Mouse (Mus musculus) small intestine, adult 2 months (tissue): ENCODE measurements around the gene Znhit2.

Source experiments
- CTCF ChIP-seq: fragments of 200-500 bp; IDR thresholded peaks from 2 replicates; pipeline ENCODE4 v1.5.1; 2012; ENCODE audit warnings: low read depth, mild to moderate bottlenecking, control low read depth, inconsistent platforms, low read length, moderate library complexity, mixed read lengths; ENCODE audit not compliant: insufficient replicate concordance, insufficient read length; ENCODE audit errors: extremely low read depth
- POLR2A ChIP-seq: fragments of 200-500 bp; IDR thresholded peaks from 2 replicates; pipeline ENCODE4 v1.6.1; 2012; ENCODE audit warnings: low read depth, mild to moderate bottlenecking, control low read depth, inconsistent platforms, low read length, moderate library complexity

- no peak for TF ChIP-seq POLR2A
- TF ChIP-seq CTCF = no peak
Measured at GRCm38 (mm10) chr19:6070571-6071250, 9.7 kb downstream of the Znhit2 start.
